23 mouse cellular contexts compared by ENCODE assay signal in the genomic region with DNA sequence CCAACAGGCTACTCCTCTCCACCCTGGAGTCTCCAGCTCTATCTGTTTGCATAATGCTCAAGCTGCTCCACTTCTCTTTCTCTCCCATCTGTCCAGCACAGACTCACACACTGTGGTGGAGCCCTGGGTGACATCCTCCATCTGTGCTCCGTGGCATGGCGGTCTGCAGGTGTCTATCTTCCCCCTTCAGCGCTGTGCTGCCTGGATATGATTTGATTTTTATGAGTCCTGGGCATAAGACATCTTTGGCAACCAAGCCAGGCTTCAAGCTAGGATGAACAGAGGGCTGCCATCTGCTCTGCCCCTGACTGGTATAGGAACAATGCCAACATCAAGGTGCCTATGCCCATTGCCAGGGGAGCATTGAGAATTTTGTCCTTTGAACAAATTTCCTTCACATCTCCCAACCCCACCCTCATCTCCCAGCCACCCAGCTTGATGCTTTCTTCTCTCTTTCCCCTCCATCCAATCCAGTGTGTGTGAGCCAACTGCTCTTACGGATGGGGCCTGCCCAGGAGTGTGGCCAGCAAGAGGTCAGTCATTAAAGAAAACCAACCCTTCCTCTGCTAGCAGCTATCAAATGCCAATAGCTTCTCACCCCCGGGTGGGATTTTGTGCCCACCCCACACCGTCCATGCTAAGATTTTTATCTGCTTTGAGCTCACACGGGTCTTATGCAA. TPM values are rescaled to one million over a fixed set of nuclear protein-coding genes. Genes with fewer than 3 reads are reported as not detected.
DNase-seq lines count a peak whose midpoint lies in the region; ATAC-seq and TF ChIP-seq lines count a peak whose summit lies in the region.
"Had no signal": no experiment of that assay in that cellular context is flagged by ENCODE, and none has a peak within 500 bp of the region (broad histone marks: within the 10 kb centered on the region; RNA-seq: fewer than 3 reads in every experiment).

No protein-coding gene starts in this region.

- H3K27me3 ChIP-seq in hindbrain, embryonic 14.5 days (ENCODE audit: control insufficient read depth, insufficient read depth, low read length), result no peaks in the 10 kb centered on the region
- H3K27me3 ChIP-seq in hindbrain, embryonic 11.5 days (ENCODE audit: control insufficient read depth, insufficient read depth, low read length), result no peaks in the 10 kb centered on the region
- no peaks in the 10 kb centered on the region for H3K27me3 ChIP-seq in lung, postnatal 0 days (replicated peaks; ENCODE audit: insufficient read depth, low read length)
- no peaks in the 10 kb centered on the region for H3K27me3 ChIP-seq in cerebellum, adult 2 months (ENCODE audit: control insufficient read depth, insufficient read depth, low read length)
- no peaks in the 10 kb centered on the region for H3K27me3 ChIP-seq in forebrain, postnatal 0 days (ENCODE audit: insufficient read depth, low read length)
- H3K27me3 ChIP-seq: embryonic facial prominence, embryonic 13.5 days had no signal

- peak; percentile 62; the same call in 1 of the 2 replicates for ATAC-seq in hindbrain, embryonic 14.5 days (ENCODE audit: low FRiP score)
- ATAC-seq in hindbrain, embryonic 11.5 days (ENCODE audit: low FRiP score), result no peak
- no peak for ATAC-seq in lung, postnatal 0 days
- ATAC-seq in forebrain, postnatal 0 days, result peak; percentile 90
- no peak for ATAC-seq in erythroblast, adult 5-6 weeks (replicated peaks; ENCODE audit: low FRiP score, poor library complexity, severe bottlenecking)
- ATAC-seq: activated CD4-positive, CD25-positive, alpha-beta regulatory T cell, adult 4 months had no signal

- TF ChIP-seq POLR2A in cerebellum, adult 2 months (IDR thresholded peaks at IDR 0.05; ENCODE audit: borderline replicate concordance, insufficient read depth, low read length), result no peak

- H3K36me3 ChIP-seq in hindbrain, embryonic 14.5 days (replicated peaks; ENCODE audit: control insufficient read depth, insufficient read depth), result no peaks in the 10 kb centered on the region
- H3K36me3 ChIP-seq in hindbrain, embryonic 11.5 days (ENCODE audit: control insufficient read depth, insufficient read depth, low read length), result no peaks in the 10 kb centered on the region
- no peaks in the 10 kb centered on the region for H3K36me3 ChIP-seq in lung, postnatal 0 days (ENCODE audit: insufficient read depth, low read length)
- H3K36me3 ChIP-seq in forebrain, postnatal 0 days (ENCODE audit: insufficient read depth), result no peaks in the 10 kb centered on the region
- H3K36me3 ChIP-seq: embryonic facial prominence, embryonic 13.5 days; heart, embryonic 10.5 days; neural tube, embryonic 13.5 days had no signal

- H3K4me2 ChIP-seq in hindbrain, embryonic 14.5 days (replicated peaks), result no peak overlapping the region
- no peak overlapping the region for H3K4me2 ChIP-seq in hindbrain, embryonic 11.5 days (replicated peaks; ENCODE audit: low read depth, low read length)
- no peak overlapping the region for H3K4me2 ChIP-seq in lung, postnatal 0 days (replicated peaks; ENCODE audit: low read depth, low read length)
- H3K4me2 ChIP-seq in forebrain, postnatal 0 days (ENCODE audit: low read depth), result no peak overlapping the region
- H3K4me2 ChIP-seq: embryonic facial prominence, embryonic 13.5 days; lung, embryonic 14.5 days; neural tube, embryonic 13.5 days had no signal

- no peak for TF ChIP-seq CTCF in lung, postnatal 0 days (IDR thresholded peaks at IDR 0.05)
- no peak for TF ChIP-seq CTCF in cerebellum, adult 2 months (IDR thresholded peaks at IDR 0.05; ENCODE audit: borderline replicate concordance, insufficient read depth, low read depth, low read length)
- no peak for TF ChIP-seq CTCF in forebrain, postnatal 0 days (IDR thresholded peaks at IDR 0.05; ENCODE audit: low read depth)

- no peak overlapping the region for H3K9ac ChIP-seq in hindbrain, embryonic 14.5 days
- no peak overlapping the region for H3K9ac ChIP-seq in hindbrain, embryonic 11.5 days (ENCODE audit: low read depth, low read length)
- H3K9ac ChIP-seq in lung, postnatal 0 days (replicated peaks; ENCODE audit: low read depth), result no peak overlapping the region
- H3K9ac ChIP-seq in forebrain, postnatal 0 days, result no peak overlapping the region
- H3K9ac ChIP-seq: embryonic facial prominence, embryonic 13.5 days; lung, embryonic 14.5 days; neural tube, embryonic 13.5 days had no signal

- 83% methylated on average over 7 of the region's 7 CpGs for WGBS in hindbrain, embryonic 14.5 days
- 84% methylated on average over 7 of the region's 7 CpGs for WGBS in hindbrain, embryonic 11.5 days
- 62% methylated on average over 7 of the region's 7 CpGs for WGBS in lung, postnatal 0 days
- 6% methylated on average over 7 of the region's 7 CpGs for WGBS in cerebellum, adult 2 months
- 59% methylated on average over 7 of the region's 7 CpGs for WGBS in forebrain, postnatal 0 days

- no peaks in the 10 kb centered on the region for H3K9me3 ChIP-seq in hindbrain, embryonic 14.5 days (ENCODE audit: control insufficient read depth, low read length)
- no peaks in the 10 kb centered on the region for H3K9me3 ChIP-seq in hindbrain, embryonic 11.5 days (ENCODE audit: control insufficient read depth, low read length)
- no peaks in the 10 kb centered on the region for H3K9me3 ChIP-seq in lung, postnatal 0 days (ENCODE audit: low read length)
- H3K9me3 ChIP-seq in forebrain, postnatal 0 days (ENCODE audit: low read length), result no peaks in the 10 kb centered on the region
- H3K9me3 ChIP-seq: embryonic facial prominence, embryonic 13.5 days; heart, embryonic 10.5 days; neural tube, embryonic 13.5 days had no signal

- no peak for DNase-seq in hindbrain, embryonic 14.5 days (ENCODE audit: low spot score)
- DNase-seq in hindbrain, embryonic 11.5 days (ENCODE audit: low spot score), result no peak
- no peak for DNase-seq in lung, postnatal 0 days (ENCODE audit: low spot score)
- no peak for DNase-seq in lung, postnatal 14 days
- DNase-seq in cerebellum, adult 2 months, result peak; percentile 87 to 95
- peak; percentile 56 for DNase-seq in forebrain, postnatal 0 days
- DNase-seq in gastrocnemius, adult 8-10 months (ENCODE audit: low spot score in 2 of 2), result no peak
- DNase-seq: right cerebral cortex, postnatal 4 days; thymus, adult 2 months had no signal

- H3K4me1 ChIP-seq in hindbrain, embryonic 14.5 days (replicated peaks; ENCODE audit: control insufficient read depth, insufficient read depth, low read length), result no peaks in the 10 kb centered on the region
- H3K4me1 ChIP-seq in hindbrain, embryonic 11.5 days (replicated peaks; ENCODE audit: control insufficient read depth, insufficient read depth, low read length), result no peaks in the 10 kb centered on the region
- peaks cover 29% of the 10 kb centered on the region for H3K4me1 ChIP-seq in lung, postnatal 0 days (ENCODE audit: insufficient read depth, low read depth, low read length)
- peaks cover 47% of the 10 kb centered on the region for H3K4me1 ChIP-seq in cerebellum, adult 2 months (ENCODE audit: control insufficient read depth, insufficient read depth, low read length)
- H3K4me1 ChIP-seq in forebrain, postnatal 0 days (ENCODE audit: insufficient read depth), result no peaks in the 10 kb centered on the region
- H3K4me1 ChIP-seq: embryonic facial prominence, embryonic 13.5 days; heart, embryonic 10.5 days; neural tube, embryonic 13.5 days had no signal

- no peak for TF ChIP-seq EP300 in lung, postnatal 0 days (IDR thresholded peaks at IDR 0.05)

- H3K27ac ChIP-seq in hindbrain, embryonic 14.5 days, result no peak overlapping the region
- no peak overlapping the region for H3K27ac ChIP-seq in hindbrain, embryonic 11.5 days (ENCODE audit: low read depth, low read length)
- H3K27ac ChIP-seq in lung, postnatal 0 days (ENCODE audit: low read length), result peak overlapping the region; percentile 21
- peak overlapping the region; percentile 98 for H3K27ac ChIP-seq in cerebellum, adult 2 months (ENCODE audit: insufficient read depth, low read length)
- peak overlapping the region; percentile 15; the same call in 1 of the 2 replicates for H3K27ac ChIP-seq in forebrain, postnatal 0 days (ENCODE audit: low read depth, low read length)
- H3K27ac ChIP-seq: embryonic facial prominence, embryonic 13.5 days; heart, embryonic 10.5 days; neural tube, embryonic 13.5 days had no signal

- H3K4me3 ChIP-seq in hindbrain, embryonic 14.5 days (replicated peaks; ENCODE audit: low read length), result no peak overlapping the region
- H3K4me3 ChIP-seq in hindbrain, embryonic 11.5 days (ENCODE audit: low read depth, low read length), result no peak overlapping the region
- H3K4me3 ChIP-seq in lung, postnatal 0 days (ENCODE audit: low read depth, low read length), result no peak overlapping the region
- H3K4me3 ChIP-seq in cerebellum, adult 2 months (replicated peaks; ENCODE audit: insufficient read depth, low read depth, low read length), result no peak overlapping the region
- no peak overlapping the region for H3K4me3 ChIP-seq in forebrain, postnatal 0 days (ENCODE audit: low read depth, low read length)
- H3K4me3 ChIP-seq: embryonic facial prominence, embryonic 13.5 days; heart, embryonic 10.5 days; neural tube, embryonic 13.5 days had no signal

RNA-seq across cellular contexts. Expression of a gene that starts 3.2 kb away (rescaled TPM):
- 0.08 TPM in 1 of 2 replicates, not detected in the other for polyA plus RNA-seq in hindbrain, embryonic 14.5 days (2014; fragmentation: Nextera tagmentation; extraction: Ambion mirVana)
- polyA plus RNA-seq in hindbrain, embryonic 11.5 days (2014; fragmentation: Nextera tagmentation; extraction: Ambion mirVana), result 0.07 and 0.20 TPM in 2 replicates
- polyA plus RNA-seq in lung, postnatal 0 days (2015; fragmentation: Nextera tagmentation; extraction: Ambion mirVana), result 34.2 and 98.7 TPM in 2 replicates
- not detected in 2 replicates for polyA plus RNA-seq in cerebellum, adult 2 months (2012; rRNA removed)
- not detected in 2 replicates for total RNA-seq in forebrain, postnatal 0 days (2014; rRNA removed)
- 0.35 TPM in 1 of 2 replicates, not detected in the other for polyA plus RNA-seq in forebrain, postnatal 0 days (2015; fragmentation: Nextera tagmentation; extraction: Ambion mirVana)
- 9.6 TPM in 1 of 2 replicates, not detected in the other for total RNA-seq in erythroblast, adult 5-6 weeks (2015; ENCODE audit: low replicate concordance)
- not detected in 2 replicates for total RNA-seq in erythroblast, adult 5-6 weeks (2017; ENCODE audit: low replicate concordance)
- not detected for total RNA-seq in gastrocnemius, adult 8-10 months (2022)
- total RNA-seq: common myeloid progenitor, adult 5-6 weeks; gastrocnemius, postnatal 14 days; megakaryocyte-erythroid progenitor cell, adult 5-6 weeks; monocyte, adult 5-6 weeks had no signal
- polyA plus RNA-seq: activated CD4-positive, CD25-positive, alpha-beta regulatory T cell, adult 4 months had no signal

RNA-seq across cellular contexts. Expression of a gene that starts 8.3 kb away (rescaled TPM):
- polyA plus RNA-seq in hindbrain, embryonic 14.5 days (2014; fragmentation: Nextera tagmentation; extraction: Ambion mirVana), result 16.6 and 16.8 TPM in 2 replicates
- polyA plus RNA-seq in hindbrain, embryonic 11.5 days (2014; fragmentation: Nextera tagmentation; extraction: Ambion mirVana), result 41.4 and 44.9 TPM in 2 replicates
- 9.5 and 11.1 TPM in 2 replicates for polyA plus RNA-seq in lung, postnatal 0 days (2015; fragmentation: Nextera tagmentation; extraction: Ambion mirVana)
- polyA plus RNA-seq in cerebellum, adult 2 months (2012; rRNA removed), result 12.4 and 13.7 TPM in 2 replicates
- 14.3 and 16.2 TPM in 2 replicates for total RNA-seq in forebrain, postnatal 0 days (2014; rRNA removed)
- 13.3 and 14.4 TPM in 2 replicates for polyA plus RNA-seq in forebrain, postnatal 0 days (2015; fragmentation: Nextera tagmentation; extraction: Ambion mirVana)
- 0.38 and 4.2 TPM in 2 replicates for total RNA-seq in erythroblast, adult 5-6 weeks (2015; ENCODE audit: low replicate concordance)
- total RNA-seq in erythroblast, adult 5-6 weeks (2017; ENCODE audit: low replicate concordance), result 3.3 and 3.9 TPM in 2 replicates
- 1 to 10 TPM; 2.5 to 3.7 (median 3.4) TPM for total RNA-seq in gastrocnemius, adult 8-10 months (2022)

RNA-seq across cellular contexts. Expression of a gene that starts 13.7 kb away (rescaled TPM):
- polyA plus RNA-seq in hindbrain, embryonic 14.5 days (2014; fragmentation: Nextera tagmentation; extraction: Ambion mirVana), result not detected in 2 replicates
- polyA plus RNA-seq in hindbrain, embryonic 11.5 days (2014; fragmentation: Nextera tagmentation; extraction: Ambion mirVana), result not detected in 2 replicates
- polyA plus RNA-seq in lung, postnatal 0 days (2015; fragmentation: Nextera tagmentation; extraction: Ambion mirVana), result not detected in 2 replicates
- not detected in 2 replicates for polyA plus RNA-seq in cerebellum, adult 2 months (2012; rRNA removed)
- total RNA-seq in forebrain, postnatal 0 days (2014; rRNA removed), result not detected in 2 replicates
- not detected in 2 replicates for polyA plus RNA-seq in forebrain, postnatal 0 days (2015; fragmentation: Nextera tagmentation; extraction: Ambion mirVana)
- total RNA-seq in erythroblast, adult 5-6 weeks (2015; ENCODE audit: low replicate concordance), result not detected in 2 replicates
- not detected in 2 replicates for total RNA-seq in erythroblast, adult 5-6 weeks (2017; ENCODE audit: low replicate concordance)
- total RNA-seq in gastrocnemius, adult 8-10 months (2022), result not detected
- total RNA-seq: common myeloid progenitor, adult 5-6 weeks; gastrocnemius, postnatal 14 days; heart, postnatal 14 days; layer of hippocampus, postnatal 10 days; megakaryocyte-erythroid progenitor cell, adult 5-6 weeks; monocyte, adult 5-6 weeks had no signal
- polyA plus RNA-seq: activated CD4-positive, CD25-positive, alpha-beta regulatory T cell, adult 4 months; embryonic facial prominence, embryonic 13.5 days; limb, embryonic 11.5 days; lung, embryonic 14.5 days; neural tube, embryonic 13.5 days had no signal

RNA-seq across cellular contexts. Expression of a gene that starts 24.0 kb away (rescaled TPM):
- not detected in 2 replicates for polyA plus RNA-seq in hindbrain, embryonic 14.5 days (2014; fragmentation: Nextera tagmentation; extraction: Ambion mirVana)
- polyA plus RNA-seq in hindbrain, embryonic 11.5 days (2014; fragmentation: Nextera tagmentation; extraction: Ambion mirVana), result not detected in 2 replicates
- polyA plus RNA-seq in lung, postnatal 0 days (2015; fragmentation: Nextera tagmentation; extraction: Ambion mirVana), result 0.65 and 0.69 TPM in 2 replicates
- 0.15 TPM in 1 of 2 replicates, not detected in the other for polyA plus RNA-seq in cerebellum, adult 2 months (2012; rRNA removed)
- total RNA-seq in forebrain, postnatal 0 days (2014; rRNA removed), result not detected in 2 replicates
- polyA plus RNA-seq in forebrain, postnatal 0 days (2015; fragmentation: Nextera tagmentation; extraction: Ambion mirVana), result 0.36 TPM in 1 of 2 replicates, not detected in the other
- total RNA-seq in erythroblast, adult 5-6 weeks (2015; ENCODE audit: low replicate concordance), result not detected in 2 replicates
- not detected in 2 replicates for total RNA-seq in erythroblast, adult 5-6 weeks (2017; ENCODE audit: low replicate concordance)
- total RNA-seq in gastrocnemius, adult 8-10 months (2022), result not detected
- total RNA-seq: adrenal gland, postnatal 4 days; common myeloid progenitor, adult 5-6 weeks; heart, postnatal 14 days; layer of hippocampus, postnatal 10 days; megakaryocyte-erythroid progenitor cell, adult 5-6 weeks; monocyte, adult 5-6 weeks had no signal
- polyA plus RNA-seq: embryonic facial prominence, embryonic 13.5 days; limb, embryonic 11.5 days; lung, embryonic 14.5 days had no signal

RNA-seq across cellular contexts. Expression of a gene that starts 32.9 kb away (rescaled TPM):
- not detected in 2 replicates for polyA plus RNA-seq in hindbrain, embryonic 14.5 days (2014; fragmentation: Nextera tagmentation; extraction: Ambion mirVana)
- 0.31 and 0.43 TPM in 2 replicates for polyA plus RNA-seq in hindbrain, embryonic 11.5 days (2014; fragmentation: Nextera tagmentation; extraction: Ambion mirVana)
- polyA plus RNA-seq in lung, postnatal 0 days (2015; fragmentation: Nextera tagmentation; extraction: Ambion mirVana), result 1.0 TPM in 1 of 2 replicates, not detected in the other
- 0.19 TPM in 1 of 2 replicates, not detected in the other for polyA plus RNA-seq in cerebellum, adult 2 months (2012; rRNA removed)
- not detected in 2 replicates for total RNA-seq in forebrain, postnatal 0 days (2014; rRNA removed)
- not detected in 2 replicates for polyA plus RNA-seq in forebrain, postnatal 0 days (2015; fragmentation: Nextera tagmentation; extraction: Ambion mirVana)
- not detected in 2 replicates for total RNA-seq in erythroblast, adult 5-6 weeks (2015; ENCODE audit: low replicate concordance)
- not detected in 2 replicates for total RNA-seq in erythroblast, adult 5-6 weeks (2017; ENCODE audit: low replicate concordance)
- total RNA-seq in gastrocnemius, adult 8-10 months (2022), result not detected
- total RNA-seq: adrenal gland, postnatal 4 days; common myeloid progenitor, adult 5-6 weeks; heart, postnatal 14 days; layer of hippocampus, postnatal 10 days; megakaryocyte-erythroid progenitor cell, adult 5-6 weeks; monocyte, adult 5-6 weeks had no signal
- polyA plus RNA-seq: embryonic facial prominence, embryonic 13.5 days; lung, embryonic 14.5 days; neural tube, embryonic 13.5 days had no signal

Comparison
In these comparisons a context has a peak if more than half of its experiments do, and no peak if none do; other contexts are left out.
1. ATAC-seq: peak in hindbrain, embryonic 14.5 days (single experiment) and forebrain, postnatal 0 days (single experiment); none in hindbrain, embryonic 11.5 days (single experiment), lung, postnatal 0 days (single experiment) and erythroblast, adult 5-6 weeks (single experiment).
2. DNase-seq: peak in cerebellum, adult 2 months (2 of 2) and forebrain, postnatal 0 days (single experiment); none in hindbrain, embryonic 14.5 days (single experiment), hindbrain, embryonic 11.5 days (single experiment), lung, postnatal 0 days (single experiment), lung, postnatal 14 days (single experiment) and gastrocnemius, adult 8-10 months (0 of 2).
3. H3K27ac ChIP-seq: peak in lung, postnatal 0 days (single experiment), cerebellum, adult 2 months (single experiment) and forebrain, postnatal 0 days (single experiment); none in hindbrain, embryonic 14.5 days (single experiment) and hindbrain, embryonic 11.5 days (single experiment).
4. RNA of a gene that starts 3.2 kb away (polyA plus RNA-seq): 34.2 to 98.7 TPM in lung, postnatal 0 days; 0.35 TPM in forebrain, postnatal 0 days, 0.07 to 0.20 TPM in hindbrain, embryonic 11.5 days, not detected in cerebellum, adult 2 months and 0.08 TPM in hindbrain, embryonic 14.5 days; every median in the first group is over 10 times any median in the second.